Mouse (Mus musculus): ENCODE results near the gene Rassf7.

The Rassf7 gene

DNA sequence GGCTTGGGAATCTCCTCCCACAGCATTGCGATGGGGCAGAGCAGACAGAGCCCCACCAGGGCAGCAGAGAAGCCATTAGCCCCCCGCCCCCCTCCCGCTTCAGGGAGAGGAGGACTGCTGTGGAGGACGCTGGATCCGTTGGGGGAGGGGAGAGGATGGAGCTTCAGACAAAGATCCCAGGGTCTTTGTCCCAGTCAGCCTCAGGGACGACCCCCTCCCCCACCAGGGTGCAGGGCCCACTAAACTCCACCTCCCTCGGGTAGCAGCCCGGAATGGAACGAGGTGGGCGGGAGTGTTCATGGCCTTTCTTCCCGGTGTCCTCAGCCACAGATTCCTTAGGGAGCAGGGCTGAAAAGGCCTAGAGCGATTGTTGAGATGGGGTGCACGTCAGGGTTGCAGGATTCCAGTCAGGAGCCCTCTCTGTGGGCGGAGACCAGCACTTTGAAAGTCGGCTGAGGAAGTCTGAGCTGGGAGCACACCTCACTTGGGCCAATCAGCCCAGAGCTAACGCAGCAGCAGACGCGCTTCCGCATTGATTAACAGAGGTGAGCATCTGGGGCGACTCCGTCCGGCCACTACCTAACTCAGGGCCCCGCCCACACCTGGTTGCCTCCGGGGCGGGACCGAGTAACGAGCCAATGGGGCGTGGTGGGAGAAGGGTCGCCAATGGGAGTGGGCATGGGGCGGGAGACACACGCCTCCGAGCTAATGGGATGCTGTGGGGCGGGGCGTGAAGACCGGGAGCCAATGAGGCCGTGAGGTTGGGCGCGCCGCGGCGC lies at the start of gene Rassf7:
Gene Rassf7, plus strand, starts transcription at position 760 of the 779 bp plus-strand sequence.
- peak; percentile 94 for DNase-seq (ENCODE audit: low spot score)

DNA sequence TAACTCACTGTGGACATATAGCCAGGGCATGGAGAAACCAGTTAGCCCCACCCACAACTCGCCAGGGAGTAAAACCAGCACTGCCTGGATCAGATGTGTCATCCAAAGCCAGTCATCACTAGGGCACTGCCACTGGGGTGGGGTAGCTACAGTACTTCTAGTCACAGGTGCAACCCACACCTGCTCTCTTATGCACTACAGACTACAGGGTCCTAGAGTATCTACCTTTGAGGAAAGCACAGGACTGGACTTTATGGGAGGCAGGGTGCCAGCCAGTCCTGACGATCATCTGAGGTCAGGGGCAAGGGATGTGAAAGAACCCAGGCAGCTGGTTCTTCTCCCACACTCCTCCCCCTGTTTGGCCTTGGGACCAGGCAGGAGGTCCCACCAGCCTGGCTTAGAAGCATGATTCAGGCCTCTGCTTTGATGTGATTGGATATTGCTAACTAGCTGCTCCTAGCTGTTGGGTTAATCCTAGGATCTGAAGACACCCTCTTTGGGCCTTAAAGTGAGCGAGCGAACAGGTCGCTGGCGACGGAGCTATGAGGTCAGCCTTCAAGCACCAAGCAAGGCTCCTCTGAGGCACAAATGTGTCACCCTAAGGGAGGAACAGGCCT lies 47.7 kb upstream of the Rassf7 start:
- DNase-seq (ENCODE audit: low spot score), result peak; percentile 70

DNA sequence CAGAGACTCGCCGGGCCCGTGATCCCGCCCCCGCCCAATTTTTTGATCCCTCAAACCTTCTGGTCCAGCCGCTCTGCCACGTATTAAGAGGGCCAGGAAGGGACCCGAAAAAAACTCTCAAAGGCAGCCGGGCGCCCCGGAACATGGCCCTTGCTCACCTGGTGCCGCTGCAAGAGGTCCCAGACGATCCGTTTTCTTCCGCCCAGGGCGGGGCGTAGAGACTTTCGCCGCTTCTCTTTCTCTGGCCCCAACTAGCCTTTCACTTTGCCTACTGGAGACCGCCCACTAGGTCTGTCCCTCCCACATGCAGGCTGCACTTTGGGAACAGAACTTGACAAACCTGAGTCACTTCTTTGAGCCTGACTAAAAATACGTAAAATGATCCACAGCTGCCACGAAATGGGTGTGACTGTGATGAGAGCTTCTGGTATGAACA lies 47.1 kb upstream of the Rassf7 start:
- peak; percentile 77 for DNase-seq (ENCODE audit: low spot score)

DNA sequence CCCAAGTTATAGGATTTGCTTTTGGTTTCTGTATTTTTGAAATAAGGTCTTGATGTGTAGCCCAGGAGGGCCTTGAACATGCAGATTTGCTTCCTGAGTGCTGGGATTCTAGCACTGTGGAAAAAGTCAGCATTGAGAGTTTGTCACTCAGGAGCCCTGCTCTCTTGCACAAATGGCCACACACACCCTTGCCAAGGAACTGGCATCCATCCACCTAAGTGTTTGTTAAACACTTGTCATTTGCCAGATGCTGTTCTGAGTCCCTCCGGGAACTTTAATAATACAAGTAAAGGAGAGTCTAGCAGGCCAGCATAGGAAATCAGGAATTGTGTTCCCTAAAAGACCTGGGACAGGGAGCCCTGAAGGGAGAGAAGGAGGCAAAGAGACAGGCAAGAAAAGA lies 46.4 kb upstream of the Rassf7 start:
- peak; percentile 40 for DNase-seq (ENCODE audit: low spot score)

DNA sequence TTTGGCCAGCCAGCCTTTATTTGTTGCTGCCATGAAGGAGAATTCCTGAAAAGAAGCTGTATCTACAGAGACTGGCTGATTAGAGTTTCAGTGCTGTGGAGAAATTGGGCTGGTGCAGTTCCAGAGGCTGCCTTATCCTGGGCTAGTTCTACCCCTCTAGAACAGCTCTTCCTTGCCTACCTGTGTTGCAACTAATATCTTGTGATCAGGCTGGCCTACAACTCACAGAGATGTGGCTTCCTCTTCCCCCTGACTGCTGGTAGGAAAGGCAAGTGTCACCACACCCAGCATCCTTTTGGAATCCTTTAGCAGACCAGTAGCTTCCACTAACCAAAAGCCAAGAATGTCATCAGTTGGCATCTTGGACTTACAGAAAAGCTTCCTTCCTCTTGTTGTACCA lies 45.8 kb upstream of the Rassf7 start:
- DNase-seq (ENCODE audit: low spot score), result no peak

DNA sequence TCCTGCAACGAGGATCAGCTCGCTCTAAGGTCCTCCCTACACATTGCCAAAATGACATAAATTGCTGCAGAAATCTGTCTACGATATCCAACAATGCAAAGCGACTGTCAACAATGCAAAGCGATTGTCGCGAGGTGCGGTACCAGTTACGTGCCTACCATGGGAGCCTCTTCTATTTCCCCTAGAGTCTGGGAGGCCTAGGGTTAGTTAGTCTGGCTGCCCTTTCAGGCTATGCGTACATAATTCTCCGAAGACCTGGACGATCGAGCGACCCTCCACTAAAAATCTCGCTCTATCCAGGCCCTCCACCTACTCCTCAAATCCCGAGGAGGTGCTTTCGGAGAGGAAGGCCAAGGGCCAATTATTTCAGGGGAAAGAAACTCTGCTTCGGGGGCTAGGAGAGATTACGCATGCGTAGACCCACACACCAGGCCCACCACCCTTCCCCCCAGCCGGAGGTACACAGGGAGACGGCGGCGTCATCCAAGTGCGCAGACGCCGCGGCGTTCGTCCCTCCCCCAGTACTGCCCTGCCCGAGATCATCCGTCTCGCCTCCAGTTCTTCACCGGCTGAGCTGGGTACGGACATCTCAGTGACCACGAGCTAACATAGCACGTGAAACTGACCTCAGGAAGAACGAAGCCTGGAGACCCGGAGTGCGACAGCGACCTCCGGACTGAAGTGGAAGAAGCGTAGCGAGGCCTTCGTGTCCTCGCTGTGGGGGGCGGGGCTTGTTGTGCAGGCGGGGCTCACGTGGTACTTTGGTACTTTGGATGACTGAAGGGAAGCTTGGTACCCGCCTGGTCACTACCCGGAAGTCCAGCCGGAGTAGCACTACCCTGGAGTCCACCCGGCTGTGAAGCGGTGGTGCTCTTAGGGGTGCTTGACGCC lies 43.3 kb upstream of the Rassf7 start, which contains the start of gene Rnh1:
Gene Rnh1, minus strand, starts transcription at position 742 of the 891 bp plus-strand sequence.
- DNase-seq (ENCODE audit: low spot score), result peak; percentile 93

DNA sequence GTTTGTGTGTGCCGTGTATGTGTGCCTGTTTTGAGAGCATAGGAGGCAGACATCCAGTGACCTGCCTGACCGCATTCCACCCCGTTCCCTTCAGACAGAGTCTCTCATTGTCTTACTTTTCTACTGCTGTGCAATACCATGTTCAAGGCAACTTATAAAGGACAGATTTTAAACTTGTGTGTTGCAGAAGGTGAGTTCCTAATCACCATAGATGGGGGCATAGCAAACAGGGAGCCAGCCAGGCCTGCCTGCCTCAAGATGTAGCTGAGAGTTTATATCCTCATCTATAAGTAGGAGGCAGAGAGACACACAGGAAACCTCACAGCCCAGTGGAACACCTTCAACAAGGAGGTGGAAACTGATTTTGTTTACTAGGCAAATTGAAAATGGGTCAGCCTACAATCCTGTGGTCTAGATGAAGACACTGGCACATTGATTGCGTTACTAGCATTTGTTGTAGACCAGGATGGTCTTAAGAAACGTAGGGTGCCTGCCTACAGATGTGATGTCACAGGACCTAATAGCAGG lies 42.3 kb upstream of the Rassf7 start:
- no peak for DNase-seq (ENCODE audit: low spot score)

DNA sequence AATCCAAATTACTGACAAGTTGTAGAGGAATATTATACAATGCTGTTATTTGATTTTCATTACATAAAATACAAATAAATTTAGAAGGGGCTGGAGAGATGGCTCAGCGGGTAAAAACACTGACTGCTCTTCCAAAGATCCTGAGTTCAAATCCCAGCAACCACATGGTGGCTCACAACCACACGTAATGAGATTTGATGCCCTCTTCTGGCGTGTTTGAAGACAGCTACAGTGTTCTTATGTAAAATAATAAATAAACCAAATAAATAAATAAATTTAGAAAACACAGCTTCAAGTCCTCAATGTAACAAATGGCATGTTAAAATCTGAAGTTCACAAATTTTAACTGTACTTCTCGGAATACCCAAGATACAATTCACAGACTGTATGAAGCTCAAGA lies 40.6 kb upstream of the Rassf7 start:
- no peak for DNase-seq (ENCODE audit: low spot score)

DNA sequence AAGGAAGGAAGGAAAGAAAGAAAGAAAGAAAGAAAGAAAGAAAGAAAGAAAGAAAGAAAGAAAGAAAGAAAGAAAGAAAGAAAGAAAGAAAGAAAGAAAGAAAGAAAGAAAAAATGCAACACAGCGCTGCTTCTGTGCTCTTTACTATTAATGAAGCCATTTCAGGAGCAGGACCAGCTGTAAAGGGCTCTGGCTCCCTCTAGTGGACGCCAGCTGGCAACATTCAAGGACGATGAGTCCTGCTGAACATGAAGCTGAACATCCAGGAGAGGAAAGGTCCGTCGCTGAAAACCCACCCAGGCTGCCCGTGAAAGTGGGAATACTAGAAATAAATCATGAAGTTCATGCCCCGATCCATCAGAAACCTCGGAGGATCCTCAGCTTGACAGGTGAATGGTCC lies 39.5 kb upstream of the Rassf7 start:
- DNase-seq (ENCODE audit: low spot score), result peak; percentile 90

DNA sequence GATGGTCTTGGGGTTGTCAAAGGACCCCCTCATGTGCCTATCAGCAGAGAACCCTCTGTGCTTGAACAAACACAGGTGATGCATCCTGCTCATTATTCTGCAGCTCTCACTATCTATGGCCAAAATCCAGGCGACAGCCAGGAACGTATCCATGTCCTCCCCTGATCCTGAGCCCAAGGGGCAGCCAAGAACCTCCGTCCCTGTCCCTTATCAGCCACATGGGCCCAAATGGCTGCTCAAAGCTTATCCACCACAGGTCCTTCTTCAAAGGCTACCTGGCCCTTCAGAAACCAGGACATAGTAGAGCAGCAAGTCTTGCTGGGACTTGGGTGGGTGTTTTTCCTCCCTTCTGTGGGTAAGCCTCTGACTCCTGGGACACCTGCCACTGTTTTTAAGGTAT lies 27.5 kb upstream of the Rassf7 start:
- no peak for DNase-seq (ENCODE audit: low spot score)

DNA sequence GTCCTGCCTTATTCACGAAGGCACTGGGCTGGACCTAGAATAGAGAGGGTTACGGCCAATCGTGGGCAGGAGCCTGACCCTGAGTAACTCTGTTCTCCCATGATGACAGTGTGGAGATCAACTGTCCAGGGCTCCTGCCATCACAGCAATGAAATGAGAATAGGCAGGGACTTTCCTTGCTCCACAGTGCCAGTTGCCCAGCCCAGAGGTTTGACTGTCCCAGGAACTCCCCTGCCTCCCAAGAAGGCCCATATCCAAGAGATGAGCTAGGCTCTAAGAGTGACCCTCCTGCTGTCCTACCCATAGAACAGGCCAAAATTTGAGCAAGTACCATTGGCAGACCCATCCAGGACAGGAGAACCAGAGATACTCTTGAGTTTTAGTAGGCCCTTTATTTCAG lies 26.9 kb upstream of the Rassf7 start:
- DNase-seq (ENCODE audit: low spot score), result no peak

DNA sequence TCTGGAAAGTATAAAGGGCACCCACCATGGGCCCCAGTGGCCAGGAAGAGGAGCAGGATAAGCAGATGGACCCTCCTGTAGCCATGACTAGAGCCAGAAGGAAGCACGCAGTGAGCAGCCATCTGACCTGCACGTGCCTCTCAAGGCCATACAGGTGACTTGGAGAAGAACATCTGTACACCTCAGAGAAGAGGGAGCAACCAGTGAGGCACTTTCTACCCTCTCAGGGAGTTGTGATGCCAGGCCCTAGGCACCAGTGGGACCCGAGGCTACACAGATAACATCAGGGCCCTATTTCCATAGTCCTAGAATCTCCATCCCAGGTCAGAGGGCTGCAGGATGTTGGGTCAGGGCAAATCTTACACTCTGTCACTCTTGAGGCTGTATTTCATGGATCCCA lies 25.4 kb upstream of the Rassf7 start:
- DNase-seq (ENCODE audit: low spot score), result no peak

DNA sequence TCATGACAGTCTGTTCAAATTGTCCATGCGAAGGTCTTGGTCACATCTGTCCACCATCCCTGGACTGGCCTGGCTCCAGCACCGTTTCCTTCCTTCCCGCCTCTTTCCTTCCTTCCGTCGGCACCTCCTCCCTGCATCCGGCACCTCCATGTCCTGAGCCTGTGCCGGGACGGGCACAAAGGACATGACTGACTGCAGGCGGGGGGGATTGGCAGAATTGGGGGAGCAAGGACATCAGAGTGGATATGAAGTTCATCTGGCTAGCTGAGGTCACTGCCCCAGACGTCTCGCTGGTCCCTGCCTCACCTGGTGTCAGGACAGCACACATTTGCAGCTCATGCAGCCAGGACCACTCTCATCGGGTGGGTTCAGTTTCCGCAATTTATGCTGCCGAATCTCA lies 24.6 kb upstream of the Rassf7 start:
- no peak for DNase-seq (ENCODE audit: low spot score)

DNA sequence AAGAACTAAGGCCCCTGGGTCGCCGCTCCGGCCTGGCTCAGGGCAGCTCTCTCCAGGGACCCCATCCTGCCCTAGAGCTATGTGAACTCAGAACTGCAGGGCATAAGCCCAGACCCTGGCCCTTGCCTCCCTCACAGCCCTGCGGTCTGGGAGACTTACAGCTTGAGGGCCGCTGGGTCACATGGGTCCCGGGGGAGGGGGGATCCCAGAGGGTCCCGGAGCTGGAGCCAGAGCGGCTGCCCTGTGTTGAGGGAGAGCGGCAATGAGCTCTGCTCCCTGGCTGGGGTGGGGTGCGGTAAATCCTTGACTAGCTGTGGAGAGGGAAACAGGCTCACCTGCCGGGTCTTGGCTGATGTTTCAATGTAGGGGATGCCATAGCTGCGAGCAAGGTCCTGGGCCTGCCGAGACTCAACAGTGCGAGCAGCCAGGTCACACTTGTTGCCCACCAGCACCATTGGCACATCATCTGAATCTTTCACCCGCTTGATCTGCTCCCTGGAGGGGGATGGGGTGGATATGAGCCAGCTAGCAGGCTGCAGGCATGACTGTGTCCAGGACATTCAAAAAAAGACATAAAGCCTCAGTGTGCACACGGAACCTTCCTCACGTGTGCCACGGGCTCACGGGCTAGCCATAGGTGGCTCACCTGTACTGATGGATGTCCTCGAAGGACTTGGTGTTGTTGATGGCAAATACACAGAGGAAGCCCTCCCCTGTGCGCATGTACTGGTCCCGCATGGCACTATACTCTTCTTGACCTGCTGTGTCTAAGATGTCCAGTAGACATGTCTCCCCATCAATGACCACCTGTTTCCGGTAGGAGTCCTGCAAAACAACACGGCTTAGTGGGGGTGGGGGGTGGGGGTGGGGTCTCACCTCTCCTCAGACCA lies 23.6 kb upstream of the Rassf7 start:
- DNase-seq (ENCODE audit: low spot score), result no peak

DNA sequence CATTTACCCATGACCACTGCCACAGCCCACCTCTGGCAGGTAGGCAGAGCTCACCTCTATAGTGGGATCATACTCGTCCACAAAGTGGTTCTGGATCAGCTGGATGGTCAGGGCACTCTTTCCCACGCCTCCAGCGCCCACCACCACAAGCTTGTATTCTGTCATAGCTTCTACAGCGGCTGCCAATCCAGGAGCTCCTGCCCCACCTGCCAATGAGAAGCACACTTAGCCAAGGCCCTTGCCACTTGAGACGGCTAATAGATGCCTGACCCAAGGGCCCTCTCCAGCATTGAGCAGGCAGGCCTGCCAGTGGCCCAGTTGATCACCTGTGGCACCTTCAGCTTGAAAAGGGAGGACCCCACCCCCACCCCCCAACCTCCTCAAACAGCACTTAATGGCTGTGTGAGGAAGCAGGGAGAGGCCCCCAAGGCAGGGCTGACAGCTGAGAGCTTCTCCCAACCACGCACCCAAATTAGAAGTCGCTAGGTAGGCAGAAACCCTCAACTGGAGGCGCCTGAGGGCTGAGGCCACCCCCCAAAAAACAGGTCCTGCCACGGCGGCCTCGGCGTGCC lies 22.8 kb upstream of the Rassf7 start:
- no peak for DNase-seq (ENCODE audit: low spot score)

DNA sequence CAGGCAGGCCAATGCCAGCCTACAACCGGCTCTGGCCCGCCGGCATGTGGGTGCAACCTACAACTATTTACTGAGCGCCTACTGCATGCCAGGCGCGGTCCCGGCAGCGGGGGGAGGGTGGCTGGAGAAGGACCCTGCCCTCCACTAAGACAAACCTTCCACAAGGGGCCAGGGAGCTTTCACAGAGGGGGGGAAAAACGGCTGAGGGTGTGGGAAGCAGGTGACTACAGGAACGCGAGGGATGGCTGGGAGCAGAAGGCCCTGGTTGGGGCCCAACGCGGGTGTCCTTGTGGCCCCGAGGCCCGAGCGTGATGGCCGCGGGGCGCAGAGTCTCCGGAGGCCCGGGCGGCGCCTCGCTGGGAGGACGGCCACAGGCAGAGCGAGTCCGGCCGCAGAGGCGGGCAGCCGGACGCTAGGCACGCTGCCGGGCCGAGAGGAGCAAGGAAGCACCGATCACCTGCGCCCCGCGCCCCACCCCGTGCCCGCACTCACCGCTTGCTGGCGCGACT lies 22.3 kb upstream of the Rassf7 start:
- DNase-seq (ENCODE audit: low spot score), result peak; percentile 66

DNA sequence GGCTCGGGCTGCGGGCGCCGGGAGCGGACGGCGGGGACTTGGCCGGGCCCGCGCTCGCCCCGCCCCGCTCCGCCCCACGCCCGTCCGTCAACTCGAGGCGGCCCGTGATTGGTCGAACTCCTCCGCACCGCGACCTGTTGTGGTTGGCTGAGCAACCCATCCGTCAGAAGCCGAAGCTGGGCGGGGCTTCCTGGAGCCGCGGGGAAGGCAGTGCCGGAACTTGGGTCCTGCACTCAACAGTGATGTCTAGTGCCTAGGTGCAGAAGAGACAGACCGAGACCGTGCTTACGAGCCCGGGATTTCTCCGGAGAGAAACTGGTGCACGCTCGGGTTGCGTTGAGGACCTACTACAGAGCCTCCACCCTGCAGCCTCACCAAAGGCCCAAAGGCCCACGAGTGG lies 21.7 kb upstream of the Rassf7 start, which contains the start of the genes Hras and Lrrc56:
Gene Hras, minus strand, starts transcription at position 58 of the 400 bp plus-strand sequence.
Gene Lrrc56, plus strand, starts transcription at position 210 of the 400 bp plus-strand sequence.
- peak; percentile 98 for DNase-seq (ENCODE audit: low spot score)

DNA sequence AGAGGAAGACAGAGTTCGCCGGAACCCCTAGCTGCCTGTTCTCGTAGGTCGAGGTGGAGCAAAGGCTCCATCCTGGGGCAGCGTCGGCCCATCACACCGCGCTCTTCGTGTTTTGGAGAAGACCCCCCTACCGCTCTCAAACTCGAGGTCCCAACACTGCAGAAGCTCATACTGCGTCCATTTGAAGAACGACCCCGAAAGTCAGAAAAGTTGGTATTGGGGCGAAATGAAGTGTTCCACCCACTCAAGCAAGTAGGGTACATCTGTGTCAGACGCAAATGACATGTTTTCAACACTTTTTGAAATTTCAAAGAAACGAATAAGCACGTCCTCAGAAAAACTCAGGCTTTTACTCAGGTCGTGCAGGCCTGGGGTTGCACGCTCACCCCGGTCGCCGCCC lies 21.3 kb upstream of the Rassf7 start:
- no peak for DNase-seq (ENCODE audit: low spot score)

DNA sequence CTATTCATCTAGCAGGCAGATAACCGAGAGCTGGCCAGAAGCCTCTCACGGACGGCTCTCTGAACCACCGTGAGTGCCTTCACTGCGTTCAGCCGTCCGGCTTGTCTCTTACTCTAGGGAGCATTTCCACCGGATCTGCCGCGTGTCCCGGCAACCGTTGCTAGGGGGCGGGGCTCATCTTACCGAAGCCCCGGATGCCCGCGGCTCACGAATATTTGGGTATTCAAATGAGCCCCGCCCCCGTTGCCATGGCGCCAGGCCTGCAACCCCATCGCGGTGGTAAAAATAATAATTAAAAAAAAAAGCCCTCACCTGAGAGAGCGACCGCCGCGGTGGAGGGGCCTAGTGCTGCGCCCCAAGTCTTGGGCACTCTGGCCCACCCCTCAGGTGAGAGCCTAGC lies 20.8 kb upstream of the Rassf7 start:
- DNase-seq (ENCODE audit: low spot score), result peak; percentile 91

DNA sequence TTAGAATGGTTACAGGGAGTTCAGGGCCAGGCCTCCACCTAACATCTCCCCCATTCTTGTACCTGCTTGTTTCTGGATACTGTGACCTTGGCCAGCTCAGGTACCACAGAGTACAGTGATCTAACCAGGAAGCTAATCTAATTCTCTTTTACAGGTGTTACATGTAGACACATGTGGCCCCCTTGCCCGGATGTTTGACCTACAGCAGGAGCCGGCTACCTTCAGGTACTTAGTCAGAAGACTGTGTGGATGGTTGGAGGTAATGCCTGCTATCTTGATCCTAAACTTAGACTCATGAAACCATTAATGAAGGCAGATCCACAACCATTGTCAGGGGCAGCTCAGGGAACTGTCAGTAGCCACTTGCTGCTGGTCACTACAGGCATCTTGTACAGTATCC lies 19.9 kb upstream of the Rassf7 start:
- no peak for DNase-seq (ENCODE audit: low spot score)
